Mouse (Mus musculus) pancreas, adult 10 weeks (tissue): Measurements from ENCODE around the gene Pcgf6. TPM values are rescaled to one million over a fixed set of nuclear protein-coding genes. Genes with fewer than 3 reads are reported as not detected.

Experiments
- polyA plus RNA-seq: library from polyadenylated mRNA; stranded (reverse); fragments of 350-450 nt; fragmentation: Illumina TruSeq; extraction: RNeasy Lipid Tissue Mini Kit (QIAGEN cat#74804); gene quantifications from one replicate; pipeline ENCODE4 v1.2.3, GENCODE M21; 2015; ENCODE audit warnings: low read depth, low replicate concordance; ENCODE audit not compliant: insufficient read depth

Pcgf6 gene
- polyA plus RNA-seq: 3.1 TPM

GRCm38 (mm10) chr19:47050271-47051032 lies at the start of gene Pcgf6:
Gene Pcgf6, minus strand, starts transcription at chr19:47050906.

GRCm38 (mm10) chr19:47090550-47091156 lies 39.9 kb upstream of the Pcgf6 start, which contains the start of the genes Usmg5 and Pdcd11:
Gene Usmg5, minus strand, starts transcription at chr19:47090647.
Gene Pdcd11, plus strand, starts transcription at chr19:47090768.

GRCm38 (mm10) chr19:47067096-47067882 lies 16.6 kb upstream of the Pcgf6 start, which contains the start of gene Taf5:
Gene Taf5, plus strand, starts transcription at chr19:47067746.

GRCm38 (mm10) chr19:47014447-47015381 lies 36.0 kb downstream of the Pcgf6 start, which contains the start of the genes Ina and Nt5c2:
Gene Ina, plus strand, starts transcription at chr19:47014698.
Gene Nt5c2, minus strand, starts transcription at chr19:47015153.

Other genes starting within 250 kb of the Pcgf6 start
- gene Ina, start 36.2 kb downstream of the Pcgf6 start, polyA plus RNA-seq: 0.81 TPM
- 4.4 TPM for gene Nt5c2, start 35.8 kb downstream of the Pcgf6 start, polyA plus RNA-seq
- 1.1 TPM for gene Taf5, start 16.8 kb upstream of the Pcgf6 start, polyA plus RNA-seq
- 108 TPM for gene Usmg5, start 39.7 kb upstream of the Pcgf6 start, polyA plus RNA-seq
- gene Pdcd11, start 39.9 kb upstream of the Pcgf6 start, polyA plus RNA-seq: 4.7 TPM
- 2.0 TPM for gene Calhm2, start 87.4 kb upstream of the Pcgf6 start, polyA plus RNA-seq
- not detected for gene Calhm1, start 93.3 kb upstream of the Pcgf6 start, polyA plus RNA-seq
- gene Calhm3, start 106.9 kb upstream of the Pcgf6 start, polyA plus RNA-seq: not detected
- gene Neurl1a, start 127.9 kb upstream of the Pcgf6 start, polyA plus RNA-seq: 1.7 TPM